Mouse (Mus musculus) heart, adult 9 months (tissue): ENCODE measurements around the gene Klf12.

Experiments
- DNase-seq, 2 experiments: peaks; one replicate each; pipeline ENCODE4 v3.0.0; 2022; ENCODE audit warnings: low spot score in 2 of 2

The Klf12 gene

DNA sequence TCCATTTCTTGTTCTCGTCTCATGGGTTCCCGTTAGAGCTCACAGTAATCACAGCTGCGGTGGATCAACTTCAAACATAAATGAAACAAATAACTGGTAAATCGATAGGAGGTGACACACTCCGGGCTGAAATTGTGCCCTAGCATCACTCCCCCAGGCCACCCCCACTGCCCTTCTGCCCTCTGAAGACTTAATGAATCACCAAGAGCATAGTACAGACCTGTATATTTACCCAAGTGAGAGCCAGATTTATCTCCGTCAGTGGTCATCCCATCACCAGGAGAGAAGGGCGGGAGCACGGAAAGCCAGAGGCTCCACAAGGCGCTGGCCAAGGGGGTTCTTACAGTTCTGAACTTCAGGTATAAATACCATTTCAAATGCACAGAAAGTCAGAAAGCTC, 150.2 kb downstream of the Klf12 start:
- DNase-seq, result no peak

GRCm38 (mm10) chr14:100132479-100132878, 152.0 kb downstream of the Klf12 start:
- DNase-seq, result no peak

DNA sequence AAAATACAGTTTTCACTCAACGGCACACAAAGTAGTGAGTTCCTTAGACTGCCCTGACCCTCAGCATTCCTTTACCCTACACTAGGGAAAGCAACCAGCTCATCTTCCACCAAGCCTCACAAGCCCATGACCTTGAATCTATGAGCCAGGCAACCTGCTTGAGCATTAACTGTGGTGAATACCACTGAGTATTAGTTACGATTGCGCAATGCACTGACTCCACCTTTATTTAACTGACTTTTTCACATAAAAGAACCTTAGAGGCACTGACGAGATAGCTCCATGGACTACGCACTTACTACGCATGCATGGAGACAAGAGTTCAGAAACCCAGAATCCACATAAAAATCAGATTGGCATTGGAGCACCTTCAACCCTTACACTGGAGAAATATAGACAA, 158.4 kb downstream of the Klf12 start:
- DNase-seq, result no peak

GRCm38 (mm10) chr14:100121075-100121474, 163.4 kb downstream of the Klf12 start:
- DNase-seq, result no peak

DNA sequence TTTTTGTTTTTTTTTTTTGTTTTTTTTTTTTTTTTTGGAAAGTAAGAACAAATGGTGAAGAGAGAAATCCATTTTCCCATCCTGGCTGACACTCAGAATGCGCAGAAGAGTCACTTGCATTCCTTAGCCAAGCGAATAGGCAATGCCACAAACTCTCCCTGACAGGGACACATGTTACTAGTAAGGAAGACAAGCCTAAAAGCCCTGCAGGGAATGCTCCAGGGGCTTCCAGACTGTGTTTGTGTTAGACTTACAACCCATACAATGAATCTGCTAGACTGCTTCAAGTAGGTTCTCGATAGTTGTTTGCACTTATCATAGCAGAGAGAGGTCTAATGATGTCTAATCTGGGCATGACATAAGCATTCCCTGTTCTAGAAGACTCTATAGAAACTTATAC, 164.6 kb downstream of the Klf12 start:
- no peak for DNase-seq

DNA sequence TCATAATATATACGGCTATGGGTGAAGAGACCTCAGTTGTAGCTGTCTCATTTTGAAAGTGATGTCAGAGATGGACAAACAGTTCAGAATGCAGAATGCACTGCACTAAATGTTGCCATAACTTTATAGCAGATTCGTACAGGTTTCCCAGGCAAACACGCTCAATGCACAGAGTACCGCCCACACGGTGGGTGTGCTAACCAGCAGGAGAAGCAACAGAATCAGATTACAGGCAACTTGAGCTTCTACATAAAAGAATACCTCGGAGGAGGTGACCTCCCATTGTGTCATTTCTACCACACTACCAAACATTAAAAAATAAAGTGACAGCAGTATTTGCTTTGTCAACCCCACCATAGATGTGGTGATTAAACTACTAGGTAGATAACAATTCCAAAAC, 171.1 kb downstream of the Klf12 start:
- DNase-seq, result no peak

DNA sequence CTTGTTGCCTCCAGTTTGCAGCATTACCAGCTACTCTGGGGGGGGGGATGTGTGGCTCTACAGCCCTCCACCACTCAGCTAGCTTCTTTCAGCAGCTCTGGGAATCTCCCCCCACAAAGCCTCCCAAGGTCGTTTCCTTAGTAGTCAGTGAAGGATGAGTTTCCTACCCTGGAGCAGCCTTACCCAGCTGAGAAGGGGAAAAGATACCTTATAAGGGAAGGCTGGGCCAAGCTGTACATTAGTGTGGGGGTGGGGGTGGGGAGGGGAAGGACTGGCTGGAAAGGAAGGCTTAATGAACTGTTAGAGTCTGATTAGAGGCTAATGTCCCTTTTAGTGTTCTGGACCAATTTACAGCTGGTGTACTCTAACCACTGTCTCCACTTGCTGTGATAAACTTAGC, 172.7 kb downstream of the Klf12 start:
- no peak for DNase-seq

DNA sequence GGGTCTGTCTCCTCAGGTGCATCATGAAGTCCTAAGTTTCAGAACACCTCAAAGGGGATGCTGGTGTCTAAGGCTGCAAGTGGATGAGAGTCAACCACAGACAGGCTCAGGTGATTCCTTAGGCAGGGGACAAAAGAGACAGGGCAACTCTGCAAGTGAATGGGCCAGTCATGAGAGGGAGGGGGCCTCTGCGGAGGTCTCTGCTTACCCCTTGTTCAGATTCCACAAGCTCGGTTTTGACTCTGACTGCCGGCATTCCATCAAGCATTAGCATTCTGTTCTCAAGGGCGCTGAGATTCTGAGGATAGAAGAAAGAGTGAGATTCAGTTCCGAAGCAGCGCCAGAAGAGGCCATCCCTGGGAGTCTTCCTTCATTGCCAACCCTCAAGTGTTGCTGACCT, 174.9 kb downstream of the Klf12 start:
- no peak for DNase-seq

GRCm38 (mm10) chr14:100105570-100105969, 178.9 kb downstream of the Klf12 start:
- DNase-seq, result no peak

GRCm38 (mm10) chr14:100104818-100105217, 179.7 kb downstream of the Klf12 start:
- DNase-seq, result no peak

DNA sequence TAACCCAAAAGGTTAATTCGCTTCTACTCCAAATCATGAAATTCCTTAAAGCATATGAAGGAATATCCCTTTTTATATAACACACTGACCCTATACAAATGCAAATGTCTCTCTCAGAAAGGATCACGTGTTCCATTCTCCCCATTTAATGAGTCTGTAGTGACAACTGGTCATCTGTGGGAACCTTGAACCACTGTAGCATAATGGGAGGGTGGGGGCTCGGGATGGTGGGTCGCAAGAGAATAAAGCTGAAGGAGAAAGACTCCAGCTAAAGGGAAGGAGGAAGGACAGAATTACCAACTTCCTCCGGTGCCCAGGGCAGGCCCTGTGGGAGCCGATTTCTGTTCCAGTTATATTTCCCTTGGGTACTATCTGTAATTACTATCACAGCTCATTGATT, 180.7 kb downstream of the Klf12 start:
- DNase-seq, result no peak

- no peak for DNase-seq
These were observed 187.0 kb downstream of the Klf12 start for GRCm38 (mm10) chr14:100097208-100098189.

DNA sequence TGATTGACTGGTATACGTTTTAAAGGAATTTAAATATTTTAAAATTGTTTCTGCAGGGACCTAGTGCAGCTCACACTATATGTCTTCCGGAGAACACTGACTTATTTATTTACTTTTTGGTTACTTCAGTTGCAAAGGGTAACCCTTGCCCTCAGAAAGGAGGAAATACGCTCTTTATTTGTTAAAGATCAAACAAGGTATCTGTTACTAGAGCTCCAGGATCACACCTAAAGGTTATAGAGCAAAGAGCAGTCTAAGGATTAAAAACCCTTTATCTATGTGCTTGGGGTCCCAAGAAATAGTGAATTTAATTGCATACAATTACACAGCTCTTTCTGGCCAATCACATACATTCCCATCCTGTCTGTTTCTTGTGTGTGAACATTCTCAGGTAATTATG, 188.7 kb downstream of the Klf12 start:
- no peak for DNase-seq

GRCm38 (mm10) chr14:100090517-100090916, 194.0 kb downstream of the Klf12 start:
- DNase-seq, result no peak

DNA sequence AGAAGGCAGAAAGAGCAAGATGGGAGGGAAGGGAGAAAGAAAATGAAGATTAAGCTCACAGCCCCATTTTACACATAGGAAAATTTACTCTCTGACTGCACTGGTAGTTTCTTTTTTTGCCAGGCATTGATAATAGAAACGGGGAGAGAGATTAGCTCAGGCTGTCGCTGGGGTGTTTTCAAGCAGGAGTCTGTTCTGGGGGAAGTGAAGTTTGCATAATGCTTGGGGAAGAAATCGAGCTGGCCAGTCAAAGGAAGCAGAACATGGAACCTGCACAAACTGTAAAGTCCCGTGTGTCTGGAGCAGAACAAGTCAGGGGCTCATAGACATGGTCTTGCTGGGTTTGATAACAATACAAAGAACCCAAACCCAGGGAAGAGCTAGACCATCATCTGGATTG, 204.9 kb downstream of the Klf12 start:
- no peak for DNase-seq

DNA sequence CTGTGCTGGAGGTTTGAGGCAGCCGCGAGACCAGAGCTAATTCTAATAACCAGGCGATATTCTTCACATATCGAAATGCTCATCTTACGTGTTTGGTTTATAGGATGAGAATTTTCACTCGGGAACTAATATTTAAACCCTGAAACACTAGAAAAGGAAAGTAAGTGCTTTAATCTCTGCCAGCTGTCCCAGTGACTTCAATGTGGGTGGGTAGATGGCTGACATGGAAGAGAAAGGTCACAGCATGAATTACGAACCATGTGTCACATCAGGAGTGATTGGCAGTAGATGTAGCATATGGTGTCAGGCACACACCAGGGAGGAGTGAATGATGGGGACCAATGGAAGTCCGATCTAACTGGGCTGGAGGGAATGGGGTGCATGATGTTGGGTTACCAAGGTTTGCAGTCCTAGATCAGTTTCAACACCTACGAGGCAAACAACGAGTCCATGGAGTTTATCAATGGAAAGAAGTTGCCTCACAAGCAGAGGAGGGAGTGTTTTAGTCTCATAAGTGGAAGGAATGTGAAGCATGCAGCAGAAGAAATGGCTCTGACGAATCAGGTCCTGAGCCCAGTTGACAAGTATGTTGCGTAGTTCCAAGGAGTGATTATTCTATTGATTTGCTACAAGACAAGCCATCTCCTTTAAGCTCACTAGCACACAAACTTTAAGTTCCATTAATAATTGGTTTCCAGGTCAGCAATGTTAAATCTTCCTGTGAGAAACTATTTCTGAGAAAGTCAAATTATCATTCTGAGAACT, 211.9 kb downstream of the Klf12 start:
- no peak for DNase-seq

DNA sequence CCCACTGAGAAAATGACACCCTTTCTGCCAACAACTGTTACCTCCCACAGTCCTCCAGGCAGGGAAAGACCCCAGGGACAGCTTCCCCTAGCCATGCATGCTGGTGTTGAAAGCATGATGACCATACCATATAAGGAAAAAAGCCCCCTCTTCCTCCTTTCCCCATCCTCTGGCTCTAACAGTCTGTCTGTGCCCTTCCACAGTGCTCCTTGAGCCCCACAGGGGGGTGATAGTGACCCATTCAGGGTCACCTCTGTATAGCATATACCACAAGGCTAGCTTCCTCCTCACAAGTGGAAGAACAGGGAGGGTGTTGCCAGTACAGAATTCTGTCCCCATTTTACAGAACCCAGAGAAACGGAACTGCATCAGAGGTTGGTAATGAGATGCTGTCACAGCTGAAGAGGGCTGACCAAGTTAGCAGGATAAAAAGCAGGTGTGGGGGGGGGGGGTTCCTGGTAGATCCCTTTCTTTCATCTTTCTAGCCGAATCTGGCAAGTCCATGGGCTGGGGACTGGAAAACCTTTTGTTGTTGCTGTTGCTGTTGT, 214.9 kb downstream of the Klf12 start:
- no peak for DNase-seq

DNA sequence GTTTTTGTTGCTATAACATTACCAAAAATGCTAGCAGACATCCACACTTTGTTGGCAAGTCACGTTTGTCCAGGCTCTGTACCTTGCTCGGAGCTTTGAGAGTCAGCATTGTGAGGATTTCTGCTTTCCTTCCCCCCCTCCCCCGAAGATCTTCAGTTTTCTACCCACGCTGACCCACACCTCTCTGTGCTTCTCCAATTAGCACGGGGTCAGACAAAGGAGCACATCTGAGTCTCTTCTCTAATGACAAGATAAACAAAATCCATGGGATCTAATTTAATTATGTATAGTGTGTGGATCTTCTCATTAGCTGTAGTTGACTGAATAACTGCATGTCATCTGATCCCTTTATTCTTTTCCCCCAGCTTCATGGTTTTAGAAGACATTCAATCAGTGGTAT, 215.8 kb downstream of the Klf12 start:
- no peak for DNase-seq

GRCm38 (mm10) chr14:100062516-100062915, 222.0 kb downstream of the Klf12 start:
- no peak for DNase-seq

DNA sequence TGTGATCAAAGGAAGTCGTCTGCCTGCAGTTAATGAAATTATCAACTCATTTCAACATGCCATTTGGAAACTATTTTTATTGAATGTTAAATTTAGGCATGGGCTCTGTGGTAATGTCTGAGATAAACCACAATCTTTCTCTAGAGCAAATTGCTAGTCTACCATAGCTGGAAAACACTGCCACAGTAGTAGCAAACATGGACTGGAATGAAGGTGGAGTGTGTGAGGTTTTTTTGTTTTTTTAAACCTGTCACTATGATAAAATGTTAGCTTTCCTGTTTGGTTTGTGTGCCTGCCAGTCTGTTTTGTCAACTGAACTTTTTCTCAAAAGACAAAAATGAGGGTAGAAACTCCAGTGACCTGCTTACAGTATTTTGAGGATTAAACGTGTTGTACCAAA, 230.3 kb downstream of the Klf12 start:
- no peak for DNase-seq

DNA sequence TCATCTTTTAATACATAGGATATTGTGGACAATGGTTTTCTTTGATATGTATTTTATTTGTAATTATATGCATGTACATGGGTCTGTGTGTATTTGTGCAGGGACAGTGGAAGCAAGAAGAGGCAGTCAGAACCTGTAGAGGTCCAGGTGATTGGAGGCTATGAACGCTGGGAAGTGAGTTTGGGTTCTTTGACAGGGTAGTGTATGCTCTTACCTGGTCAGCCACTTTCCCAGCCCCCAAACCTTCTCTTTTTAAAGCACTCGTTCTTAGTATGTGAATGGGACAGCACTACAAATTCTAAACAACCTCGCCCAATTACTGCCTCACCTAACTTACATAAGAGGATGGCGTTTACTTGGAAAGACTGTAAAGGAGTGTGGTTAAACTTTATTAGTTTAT, 231.0 kb downstream of the Klf12 start:
- DNase-seq, result no peak

DNA sequence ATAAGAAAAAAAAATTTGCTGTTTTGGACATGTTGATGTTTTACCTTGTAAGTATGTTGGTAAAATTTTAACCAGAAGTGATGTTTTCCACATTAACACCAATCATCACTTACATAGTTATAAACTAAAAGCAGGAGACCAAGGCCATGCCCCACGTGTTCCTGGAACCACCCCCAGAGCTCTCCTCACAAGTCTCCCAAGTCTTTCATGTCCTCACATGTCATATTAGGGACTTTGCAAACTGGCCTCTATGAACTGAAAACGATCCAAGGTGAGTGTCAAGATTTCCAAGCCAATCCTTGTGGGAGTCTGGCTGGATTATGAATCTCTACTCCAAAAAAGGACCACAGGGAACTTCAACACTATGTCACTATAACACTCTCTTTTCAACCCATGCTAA, 231.6 kb downstream of the Klf12 start:
- DNase-seq, result no peak

- no peak for DNase-seq
These were observed 239.0 kb downstream of the Klf12 start for GRCm38 (mm10) chr14:100045431-100045830.
